ENCODE assay signal across 12 mouse cellular contexts in the genomic region with DNA sequence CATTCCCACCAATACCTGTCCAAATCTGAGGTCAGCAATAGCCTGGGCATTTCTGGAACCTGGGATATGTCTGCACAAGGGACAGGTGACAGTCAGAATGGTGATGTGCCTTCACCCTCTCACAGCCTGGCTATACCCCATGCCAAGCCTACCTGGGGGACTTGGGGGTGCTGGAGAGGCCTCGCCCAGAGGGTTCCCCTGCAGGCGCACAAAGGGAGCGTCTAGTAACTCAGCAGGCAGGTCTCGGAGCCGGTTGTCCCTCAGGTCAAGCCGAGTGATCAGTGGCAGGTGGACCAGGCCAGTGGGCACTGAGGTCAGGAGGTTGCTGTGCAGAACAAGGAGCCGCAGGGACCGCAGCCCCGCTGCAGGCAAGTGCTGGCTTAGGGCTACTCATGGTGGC. TPM values are rescaled to one million over a fixed set of nuclear protein-coding genes. Genes with fewer than 3 reads are reported as not detected.
DNase-seq lines count a peak whose midpoint lies in the region; ATAC-seq and TF ChIP-seq lines count a peak whose summit lies in the region.
"Had no signal": no experiment of that assay in that cellular context is flagged by ENCODE, and none has a peak within 500 bp of the region (broad histone marks: within the 10 kb centered on the region; RNA-seq: fewer than 3 reads in every experiment).

No protein-coding gene starts in this region.

- H3K4me3 ChIP-seq in midbrain, embryonic 10.5 days, result peak overlapping the region; percentile 58; the same call in 1 of the 2 replicates
- H3K4me3 ChIP-seq in midbrain, postnatal 0 days (ENCODE audit: low read depth, low read length), result no peak overlapping the region
- H3K4me3 ChIP-seq in liver, embryonic 16.5 days (ENCODE audit: low read depth, low read length), result no peak overlapping the region
- H3K4me3 ChIP-seq: embryonic facial prominence, embryonic 12.5 days had no signal

- TF ChIP-seq CTCF in midbrain, postnatal 0 days (IDR thresholded peaks at IDR 0.05), result no peak

- H3K36me3 ChIP-seq in midbrain, embryonic 10.5 days, result peaks cover 52% of the 10 kb centered on the region
- no peaks in the 10 kb centered on the region for H3K36me3 ChIP-seq in midbrain, postnatal 0 days (ENCODE audit: insufficient read depth, low read length)
- H3K36me3 ChIP-seq in liver, embryonic 16.5 days (ENCODE audit: control insufficient read depth, insufficient read depth), result peaks cover 30% of the 10 kb centered on the region

- H3K4me2 ChIP-seq in midbrain, postnatal 0 days (ENCODE audit: low read depth, low read length, poor library complexity, severe bottlenecking), result no peak overlapping the region
- H3K4me2 ChIP-seq in liver, embryonic 16.5 days (ENCODE audit: low read depth, low read length), result 0 out of 2 replicates have a peak overlapping the region, but pooled peaks have one; percentile 95

- DNase-seq in cerebellum, adult 11 months, result peak; percentile 39
- no peak for DNase-seq in cerebellum, postnatal 36 days
- peak; percentile 93 for DNase-seq in heart, adult 11 months
- DNase-seq in heart, postnatal 25 days (ENCODE audit: low spot score), result no peak
- no peak for DNase-seq in midbrain, embryonic 10.5 days (ENCODE audit: low spot score)
- no peak for DNase-seq in midbrain, postnatal 0 days (ENCODE audit: low spot score)
- no peak for DNase-seq in spleen, adult 18-20 months
- DNase-seq: adrenal gland, postnatal 14 days; kidney, postnatal 36 days; lung, adult 18-20 months had no signal

- H3K27ac ChIP-seq in midbrain, embryonic 10.5 days (replicated peaks), result no peak overlapping the region; the same call in 1 of the 2 replicates
- H3K27ac ChIP-seq in midbrain, postnatal 0 days (ENCODE audit: low read depth, low read length), result no peak overlapping the region
- no peak overlapping the region for H3K27ac ChIP-seq in liver, embryonic 16.5 days (ENCODE audit: low read length)
- H3K27ac ChIP-seq: embryonic facial prominence, embryonic 12.5 days had no signal

- intact Hi-C loops in heart, postnatal 25 days (cut with DNase I), result no loop called here

- no peak for ATAC-seq in midbrain, postnatal 0 days (ENCODE audit: low FRiP score)
- ATAC-seq in liver, embryonic 16.5 days (ENCODE audit: low read depth), result no peak

- no peaks in the 10 kb centered on the region for H3K9me3 ChIP-seq in midbrain, embryonic 10.5 days (replicated peaks)
- H3K9me3 ChIP-seq in midbrain, postnatal 0 days (ENCODE audit: low read length), result no peaks in the 10 kb centered on the region
- no peaks in the 10 kb centered on the region for H3K9me3 ChIP-seq in liver, embryonic 16.5 days (replicated peaks; ENCODE audit: control insufficient read depth, low read length)
- H3K9me3 ChIP-seq: embryonic facial prominence, embryonic 12.5 days had no signal

- no peak overlapping the region for H3K9ac ChIP-seq in midbrain, postnatal 0 days (replicated peaks; ENCODE audit: low read length, poor library complexity, severe bottlenecking)
- no peak overlapping the region for H3K9ac ChIP-seq in liver, embryonic 16.5 days (ENCODE audit: low read depth, low read length)

- H3K4me1 ChIP-seq in midbrain, embryonic 10.5 days, result peaks cover 60% of the 10 kb centered on the region
- peaks cover 4% of the 10 kb centered on the region; the same call in 1 of the 2 replicates for H3K4me1 ChIP-seq in midbrain, postnatal 0 days (ENCODE audit: insufficient read depth, low read length)
- peaks cover 52% of the 10 kb centered on the region for H3K4me1 ChIP-seq in liver, embryonic 16.5 days (ENCODE audit: control insufficient read depth, low read depth, low read length)

- no peaks in the 10 kb centered on the region for H3K27me3 ChIP-seq in midbrain, embryonic 10.5 days (ENCODE audit: low read depth, poor library complexity, severe bottlenecking)
- H3K27me3 ChIP-seq in midbrain, postnatal 0 days (ENCODE audit: insufficient read depth, low read length), result no peaks in the 10 kb centered on the region
- H3K27me3 ChIP-seq in liver, embryonic 16.5 days (ENCODE audit: control insufficient read depth, insufficient read depth, low read depth, low read length), result no peaks in the 10 kb centered on the region
- H3K27me3 ChIP-seq: embryonic facial prominence, embryonic 12.5 days had no signal

- 92% methylated on average over 9 of the region's 9 CpGs for WGBS in midbrain, embryonic 10.5 days
- WGBS in midbrain, postnatal 0 days, result 94% methylated on average over 9 of the region's 9 CpGs
- WGBS in liver, embryonic 16.5 days (ENCODE audit: insufficient replicate concordance), result 87% methylated on average over 9 of the region's 9 CpGs

RNA-seq across cellular contexts. Expression of gene Pidd1, which starts 2.4 kb away (rescaled TPM):
- under 1 TPM; 0.39 to 0.86 TPM for total RNA-seq in heart, postnatal 25 days (2021)
- 18.8 and 20.9 TPM in 2 replicates for polyA plus RNA-seq in midbrain, embryonic 10.5 days (2016; fragmentation: Nextera tagmentation; extraction: Ambion mirVana)
- 1.4 and 1.6 TPM in 2 replicates for total RNA-seq in midbrain, postnatal 0 days (2014; rRNA removed)
- 1.1 and 1.3 TPM in 2 replicates for polyA plus RNA-seq in midbrain, postnatal 0 days (2015; fragmentation: Nextera tagmentation; extraction: Ambion mirVana)
- polyA plus RNA-seq in liver, embryonic 16.5 days (2015; fragmentation: Nextera tagmentation; extraction: Ambion mirVana), result 8.8 and 9.7 TPM in 2 replicates

RNA-seq across cellular contexts. Expression of gene Slc25a22, which starts 3.8 kb away (rescaled TPM):
- 10 to 100 TPM; 58.8 to 72.6 TPM for total RNA-seq in heart, postnatal 25 days (2021)
- 43.7 and 48.4 TPM in 2 replicates for polyA plus RNA-seq in midbrain, embryonic 10.5 days (2016; fragmentation: Nextera tagmentation; extraction: Ambion mirVana)
- total RNA-seq in midbrain, postnatal 0 days (2014; rRNA removed), result 148 and 152 TPM in 2 replicates
- polyA plus RNA-seq in midbrain, postnatal 0 days (2015; fragmentation: Nextera tagmentation; extraction: Ambion mirVana), result 118 and 121 TPM in 2 replicates
- polyA plus RNA-seq in liver, embryonic 16.5 days (2015; fragmentation: Nextera tagmentation; extraction: Ambion mirVana), result 18.7 and 20.7 TPM in 2 replicates

RNA-seq across cellular contexts. Expression of gene Rplp2, which starts 5.7 kb away (rescaled TPM):
- total RNA-seq in heart, postnatal 25 days (2021), result 100 to 1,000 TPM; 862 to 950 TPM
- 905 and 1,135 TPM in 2 replicates for polyA plus RNA-seq in midbrain, embryonic 10.5 days (2016; fragmentation: Nextera tagmentation; extraction: Ambion mirVana)
- total RNA-seq in midbrain, postnatal 0 days (2014; rRNA removed), result 180 and 197 TPM in 2 replicates
- polyA plus RNA-seq in midbrain, postnatal 0 days (2015; fragmentation: Nextera tagmentation; extraction: Ambion mirVana), result 761 and 852 TPM in 2 replicates
- 644 and 698 TPM in 2 replicates for polyA plus RNA-seq in liver, embryonic 16.5 days (2015; fragmentation: Nextera tagmentation; extraction: Ambion mirVana)

RNA-seq across cellular contexts. Expression of gene Cend1, which starts 12.2 kb away (rescaled TPM):
- total RNA-seq in heart, postnatal 25 days (2021), result under 1 TPM; 0.75 to 0.84 TPM
- polyA plus RNA-seq in midbrain, embryonic 10.5 days (2016; fragmentation: Nextera tagmentation; extraction: Ambion mirVana), result 8.9 and 15.1 TPM in 2 replicates
- 167 and 195 TPM in 2 replicates for total RNA-seq in midbrain, postnatal 0 days (2014; rRNA removed)
- polyA plus RNA-seq in midbrain, postnatal 0 days (2015; fragmentation: Nextera tagmentation; extraction: Ambion mirVana), result 194 and 233 TPM in 2 replicates
- not detected in 2 replicates for polyA plus RNA-seq in liver, embryonic 16.5 days (2015; fragmentation: Nextera tagmentation; extraction: Ambion mirVana)

RNA-seq across cellular contexts. Expression of gene Pnpla2, which starts 13.5 kb away (rescaled TPM):
- 100 to 1,000 TPM; 409 to 426 TPM for total RNA-seq in heart, postnatal 25 days (2021)
- polyA plus RNA-seq in midbrain, embryonic 10.5 days (2016; fragmentation: Nextera tagmentation; extraction: Ambion mirVana), result 15.2 and 17.5 TPM in 2 replicates
- total RNA-seq in midbrain, postnatal 0 days (2014; rRNA removed), result 6.5 and 7.0 TPM in 2 replicates
- 22.2 and 24.5 TPM in 2 replicates for polyA plus RNA-seq in midbrain, postnatal 0 days (2015; fragmentation: Nextera tagmentation; extraction: Ambion mirVana)
- 14.9 and 15.5 TPM in 2 replicates for polyA plus RNA-seq in liver, embryonic 16.5 days (2015; fragmentation: Nextera tagmentation; extraction: Ambion mirVana)

Comparison
In these comparisons a context has a peak if more than half of its experiments do, and no peak if none do; other contexts are left out.
1. DNase-seq: peak in cerebellum, adult 11 months (single experiment) and heart, adult 11 months (single experiment); none in cerebellum, postnatal 36 days (0 of 2), heart, postnatal 25 days (single experiment), midbrain, embryonic 10.5 days (single experiment), midbrain, postnatal 0 days (single experiment) and spleen, adult 18-20 months (0 of 2).